7 mouse cellular contexts compared by ENCODE assay signal in the genomic region with DNA sequence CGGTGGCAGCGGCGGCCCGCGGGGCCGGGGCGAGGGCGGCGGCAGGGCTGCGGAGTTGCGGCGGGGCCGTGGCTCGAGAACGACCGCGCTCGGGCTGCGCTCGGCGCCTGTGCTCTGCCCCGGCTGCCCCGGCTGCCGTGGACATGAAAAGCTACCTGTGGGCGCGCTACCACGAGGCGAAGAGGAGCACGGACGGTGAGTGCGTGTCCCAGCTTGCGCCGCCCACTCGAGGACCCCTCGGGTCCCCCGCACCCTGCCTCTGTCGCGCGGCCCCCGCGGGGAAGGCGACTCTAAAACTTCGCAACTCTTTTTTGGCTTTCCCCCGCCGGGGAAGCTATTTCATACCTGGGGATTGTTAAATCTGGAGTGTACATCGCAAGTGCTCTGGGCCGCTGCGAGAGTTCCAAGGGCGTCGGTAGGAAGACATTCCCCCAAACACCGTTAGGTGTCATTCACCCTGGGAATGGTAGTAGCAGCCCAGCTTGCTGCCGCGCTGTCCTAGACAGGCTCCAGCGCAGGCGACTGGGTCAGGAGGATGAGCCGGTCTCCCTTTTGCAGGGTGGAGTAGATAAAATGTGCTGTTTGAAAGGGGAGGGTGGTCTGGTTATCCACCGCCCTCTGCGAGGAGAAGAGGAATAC. TPM values are rescaled to one million over a fixed set of nuclear protein-coding genes. Genes with fewer than 3 reads are reported as not detected.
DNase-seq lines count a peak whose midpoint lies in the region; ATAC-seq and TF ChIP-seq lines count a peak whose summit lies in the region.

No protein-coding gene starts in this region.

- H3K27me3 ChIP-seq in E14TG2a.4 (ENCODE audit: insufficient read depth, low read length) = peaks cover 8% of the 10 kb centered on the region; the same call in 1 of the 2 replicates
- H3K27me3 ChIP-seq in heart, embryonic 11.5 days (ENCODE audit: control insufficient read depth, insufficient read depth, low read length) = no peaks in the 10 kb centered on the region
- no peaks in the 10 kb centered on the region for H3K27me3 ChIP-seq in kidney, embryonic 14.5 days (ENCODE audit: control insufficient read depth, insufficient read depth, low read length)
- peaks cover 8% of the 10 kb centered on the region for H3K27me3 ChIP-seq in small intestine, adult 2 months (ENCODE audit: control insufficient read depth, insufficient read depth, low read length)

- no peak for TF ChIP-seq POLR2A in small intestine, adult 2 months (IDR thresholded peaks at IDR 0.05; ENCODE audit: low read depth, low read length)

- peak; percentile 44 to 51 for DNase-seq in B cell, adult 2 months
- DNase-seq in cerebellum, postnatal 25 days = peak; percentile 59 to 60
- peak; percentile 31 for DNase-seq in lung, postnatal 14 days

- H3K9ac ChIP-seq in heart, embryonic 11.5 days (ENCODE audit: low read depth, low read length) = peak overlapping the region; percentile 66
- H3K9ac ChIP-seq in kidney, embryonic 14.5 days (ENCODE audit: low read depth, low read length) = peak overlapping the region; percentile 76

- WGBS in heart, embryonic 11.5 days (ENCODE audit: insufficient replicate concordance) = under 1% methylated on average over 58 of the region's 58 CpGs
- WGBS in kidney, embryonic 14.5 days = under 1% methylated on average over 57 of the region's 58 CpGs
- 1% methylated on average over 56 of the region's 58 CpGs for WGBS in small intestine, adult 2 months

- no peaks in the 10 kb centered on the region for H3K36me3 ChIP-seq in E14TG2a.4 (ENCODE audit: insufficient read depth, low read length)
- no peaks in the 10 kb centered on the region for H3K36me3 ChIP-seq in heart, embryonic 11.5 days (ENCODE audit: control insufficient read depth, insufficient read depth, low read length)
- no peaks in the 10 kb centered on the region for H3K36me3 ChIP-seq in kidney, embryonic 14.5 days (ENCODE audit: control insufficient read depth, insufficient read depth, low read length)
- H3K36me3 ChIP-seq in small intestine, adult 2 months (ENCODE audit: control insufficient read depth, insufficient read depth, low read length) = no peaks in the 10 kb centered on the region

- peak overlapping the region; percentile 91 for H3K4me3 ChIP-seq in E14TG2a.4 (replicated peaks; ENCODE audit: low read length)
- peak overlapping the region; percentile 54 for H3K4me3 ChIP-seq in heart, embryonic 11.5 days (ENCODE audit: low read depth, low read length)
- peak overlapping the region; percentile 73 for H3K4me3 ChIP-seq in kidney, embryonic 14.5 days (ENCODE audit: low read length)
- peak overlapping the region; percentile 64 for H3K4me3 ChIP-seq in small intestine, adult 2 months (ENCODE audit: low read depth, low read length)

- TF ChIP-seq CTCF in E14TG2a.4 (conservative IDR thresholded peaks at IDR 0.05; ENCODE audit: low read length) = no peak
- peak; percentile 5; the same call in 1 of the 2 replicates for TF ChIP-seq CTCF in small intestine, adult 2 months (IDR thresholded peaks at IDR 0.05; ENCODE audit: extremely low read depth, insufficient read length, insufficient replicate concordance, low read depth, low read length)

- H3K9me3 ChIP-seq in E14TG2a.4 (ENCODE audit: low read length) = no peaks in the 10 kb centered on the region
- no peaks in the 10 kb centered on the region for H3K9me3 ChIP-seq in heart, embryonic 11.5 days (replicated peaks; ENCODE audit: control insufficient read depth, low read length)
- H3K9me3 ChIP-seq in kidney, embryonic 14.5 days (ENCODE audit: control insufficient read depth, low read length) = no peaks in the 10 kb centered on the region

- H3K27ac ChIP-seq in heart, embryonic 11.5 days (ENCODE audit: low read depth, low read length) = peak overlapping the region; percentile 73
- no peak overlapping the region for H3K27ac ChIP-seq in kidney, embryonic 14.5 days (ENCODE audit: low read depth, low read length)
- 0 out of 2 replicates have a peak overlapping the region, but pooled peaks have one; percentile 4 for H3K27ac ChIP-seq in small intestine, adult 2 months (ENCODE audit: insufficient read depth, low read depth, low read length)

- H3K4me1 ChIP-seq in E14TG2a.4 (replicated peaks; ENCODE audit: low read depth, low read length) = peaks cover 57% of the 10 kb centered on the region
- peaks cover 7% of the 10 kb centered on the region for H3K4me1 ChIP-seq in heart, embryonic 11.5 days (ENCODE audit: control insufficient read depth, insufficient read depth, low read length)
- H3K4me1 ChIP-seq in kidney, embryonic 14.5 days (ENCODE audit: control insufficient read depth, insufficient read depth, low read length) = peaks cover 7% of the 10 kb centered on the region
- H3K4me1 ChIP-seq in small intestine, adult 2 months (ENCODE audit: control insufficient read depth, insufficient read depth, insufficient read length, low read length) = peaks cover 12% of the 10 kb centered on the region

- ATAC-seq in heart, embryonic 11.5 days (replicated peaks; ENCODE audit: insufficient number of reproducible peaks, low FRiP score, low TSS enrichment) = peak; percentile 35
- peak; percentile 41 for ATAC-seq in kidney, embryonic 14.5 days (ENCODE audit: low FRiP score, low TSS enrichment)

- H3K4me2 ChIP-seq in heart, embryonic 11.5 days = peak overlapping the region; percentile 84
- H3K4me2 ChIP-seq in kidney, embryonic 14.5 days (replicated peaks; ENCODE audit: low read depth, low read length) = peak overlapping the region; percentile 99

RNA-seq across cellular contexts. Expression of a gene that starts 0.4 kb away (rescaled TPM):
- polyA plus RNA-seq in heart, embryonic 11.5 days (2014; fragmentation: Nextera tagmentation; extraction: Ambion mirVana) = 1.8 and 2.1 TPM in 2 replicates
- polyA plus RNA-seq in kidney, embryonic 14.5 days (2014; fragmentation: Nextera tagmentation; extraction: Ambion mirVana) = 1.5 and 2.6 TPM in 2 replicates
- polyA plus RNA-seq in small intestine, adult 2 months (2012; rRNA removed) = 1.8 and 2.3 TPM in 2 replicates

RNA-seq across cellular contexts. Expression of a gene that starts 15.5 kb away (rescaled TPM):
- polyA plus RNA-seq in heart, embryonic 11.5 days (2014; fragmentation: Nextera tagmentation; extraction: Ambion mirVana) = not detected in 2 replicates
- polyA plus RNA-seq in kidney, embryonic 14.5 days (2014; fragmentation: Nextera tagmentation; extraction: Ambion mirVana) = 0.22 and 0.31 TPM in 2 replicates
- not detected in 2 replicates for polyA plus RNA-seq in small intestine, adult 2 months (2012; rRNA removed)
